Mouse (Mus musculus): ENCODE data around the gene Tmem232.
"Not testable (repeated sequence)": the region's sequence is repeated elsewhere in the genome, so short reads cannot be mapped to it uniquely, and the experiment has no call there.

Tmem232 gene

GRCm38 (mm10) chr17:65540441-65541272 is at the start of gene Tmem232:
Gene Tmem232, minus strand, starts transcription at chr17:65540782.
- peak in 1 of 2 experiments; percentile 25 for DNase-seq

DNA sequence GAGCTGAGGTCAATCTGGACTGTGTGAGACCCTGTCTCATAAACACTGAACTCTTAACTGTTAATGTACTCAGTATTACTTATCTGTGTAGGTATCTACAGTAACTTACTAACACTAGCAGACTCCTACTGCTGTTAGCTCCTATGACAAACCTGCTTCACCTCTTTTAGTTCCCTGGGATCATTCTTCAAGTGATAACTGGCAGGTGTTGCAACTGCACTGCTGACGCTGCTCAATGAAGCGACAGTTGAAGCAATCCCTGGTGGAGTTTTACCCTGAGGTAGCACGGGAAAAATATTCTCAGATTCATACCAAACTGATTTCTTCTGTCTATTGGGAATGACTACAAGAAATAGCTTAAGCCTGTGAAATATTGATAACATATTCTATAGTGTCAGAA is 46.3 kb upstream of the Tmem232 start:
- no peak for DNase-seq

GRCm38 (mm10) chr17:65581440-65581839 is 40.9 kb upstream of the Tmem232 start:
- no peak for DNase-seq

GRCm38 (mm10) chr17:65579766-65580165 is 39.2 kb upstream of the Tmem232 start:
- no peak for DNase-seq

DNA sequence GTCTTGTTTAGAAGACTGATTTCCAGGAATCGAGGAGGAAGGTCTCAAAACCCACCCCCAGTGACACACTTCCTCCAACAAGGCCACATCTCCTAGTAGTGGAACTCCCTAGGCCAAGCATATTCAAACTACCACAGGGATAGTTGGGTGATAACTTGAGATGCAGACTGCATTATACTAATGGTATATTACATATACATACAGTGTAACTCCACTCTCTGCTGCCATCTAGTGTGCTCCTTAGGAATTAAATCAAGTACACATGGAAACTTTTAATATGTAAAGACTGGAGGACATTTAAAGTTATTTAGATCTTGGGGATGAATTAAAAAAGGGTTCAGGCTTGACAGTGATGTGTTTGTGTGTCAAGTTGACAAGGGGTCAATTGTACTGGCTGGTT is 34.8 kb upstream of the Tmem232 start:
- no peak for DNase-seq

DNA sequence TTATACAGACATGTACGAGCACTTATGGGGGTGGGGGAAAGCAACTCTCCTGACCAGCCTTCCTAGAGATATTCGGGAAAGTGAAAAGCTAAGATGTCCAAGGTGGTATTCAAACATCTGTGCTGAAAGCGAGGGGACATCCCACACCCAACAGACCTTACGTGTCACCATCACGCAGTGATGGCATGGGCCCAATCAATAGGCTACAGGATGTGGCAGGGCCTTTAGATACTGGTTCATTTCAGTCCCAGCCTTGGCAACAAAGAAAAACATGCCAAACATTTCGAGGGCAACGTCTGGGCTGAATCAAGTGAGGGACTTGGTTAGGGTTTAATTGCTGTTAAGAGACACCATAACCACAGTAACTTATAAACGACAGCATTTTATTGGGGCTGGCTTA is 34.3 kb upstream of the Tmem232 start:
- DNase-seq = no peak

DNA sequence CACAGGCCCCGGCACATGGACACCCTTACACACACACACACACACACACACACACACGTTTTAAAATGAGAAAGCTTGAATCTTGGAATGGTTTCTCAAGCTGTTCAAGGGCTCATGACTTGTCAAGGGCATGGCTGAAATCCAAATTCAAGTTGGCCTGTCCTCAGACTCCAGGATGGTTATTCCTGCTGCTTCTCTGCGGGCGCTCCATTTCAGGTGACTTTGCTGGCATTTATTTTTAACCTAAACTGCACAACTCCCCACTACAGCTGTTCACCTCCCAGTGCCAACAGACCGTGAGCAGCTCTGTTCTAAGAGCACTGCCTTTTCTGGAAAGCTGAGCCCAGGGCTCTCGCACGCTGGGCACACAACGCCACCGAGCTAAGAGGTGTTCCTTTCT is 31.3 kb upstream of the Tmem232 start:
- no peak for DNase-seq

DNA sequence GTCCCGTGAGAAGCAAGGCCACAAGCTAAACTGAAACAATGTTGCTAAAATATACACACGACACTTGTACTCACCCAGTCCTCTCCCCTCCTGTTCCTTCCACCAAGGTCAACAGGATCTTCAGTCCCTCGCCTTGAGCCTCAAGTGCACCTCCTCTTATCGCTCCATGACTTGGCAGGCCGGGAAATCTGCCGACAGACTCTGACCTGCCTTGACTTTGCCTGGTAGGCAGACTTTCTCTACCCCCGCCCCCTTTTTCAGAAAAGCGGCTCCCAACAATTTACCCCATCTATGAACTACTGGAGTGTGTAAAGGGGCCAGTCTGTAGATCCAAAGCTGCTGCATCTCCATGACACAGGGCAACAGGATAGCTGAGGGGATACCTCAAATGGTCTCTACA is 30.9 kb upstream of the Tmem232 start:
- DNase-seq = no peak

DNA sequence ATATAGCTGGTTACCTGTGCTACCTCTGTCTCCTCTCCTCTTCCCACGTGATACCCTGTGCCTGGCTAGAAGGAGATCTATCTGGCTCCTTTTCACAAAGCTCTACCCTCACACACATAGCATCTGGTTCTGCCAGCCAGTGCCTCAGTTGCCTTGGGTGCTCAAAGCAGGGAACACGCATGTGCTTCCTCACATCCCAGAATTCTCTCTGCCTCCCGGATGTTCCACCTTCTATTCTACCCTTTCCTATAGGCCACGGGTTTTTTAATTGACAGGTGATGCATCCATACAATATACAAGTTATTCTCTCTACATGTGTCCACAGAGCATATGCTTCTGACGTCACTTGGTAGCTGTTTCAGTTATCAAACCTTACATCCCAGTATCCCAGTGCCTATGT is 23.6 kb upstream of the Tmem232 start:
- DNase-seq = no peak

DNA sequence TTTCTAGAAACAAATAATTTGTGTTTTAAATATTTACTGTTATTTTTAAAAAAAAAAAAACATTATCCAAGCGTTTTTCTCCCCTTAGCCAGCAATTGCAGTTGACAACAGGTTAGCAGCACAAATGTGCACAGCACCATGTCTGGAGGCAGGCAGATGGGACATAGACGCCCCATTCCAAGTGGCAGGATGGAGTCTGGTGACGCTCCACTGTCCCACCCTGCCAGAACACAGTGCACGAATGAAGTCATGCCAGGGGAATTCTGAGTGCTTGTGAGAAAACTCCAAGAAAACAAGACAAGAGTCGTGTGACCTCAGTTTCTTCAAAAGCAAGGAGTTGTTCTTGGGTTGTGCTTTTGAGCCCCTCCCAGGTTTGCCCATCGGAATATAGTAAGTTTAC is 22.8 kb upstream of the Tmem232 start:
- no peak for DNase-seq

DNA sequence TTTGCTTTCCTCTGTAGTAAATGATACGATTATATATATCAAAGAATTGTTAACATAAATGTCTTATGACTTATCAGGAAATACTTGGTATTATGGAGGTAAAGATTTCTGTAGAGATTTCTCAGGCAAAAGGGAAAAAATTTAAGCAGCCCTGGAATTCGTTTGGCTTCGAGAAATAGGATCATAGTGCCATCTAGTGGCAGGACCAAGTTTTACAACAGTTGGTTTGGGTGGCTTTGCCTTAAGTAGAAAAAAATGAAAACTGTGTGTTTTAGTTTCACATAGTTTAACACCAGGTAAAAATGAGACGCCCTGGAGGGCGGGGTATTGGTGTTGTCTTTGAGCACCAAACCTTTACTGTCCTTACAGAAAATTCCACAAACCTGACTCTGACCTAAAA is 22.2 kb upstream of the Tmem232 start:
- DNase-seq = peak; percentile 55 to 77

DNA sequence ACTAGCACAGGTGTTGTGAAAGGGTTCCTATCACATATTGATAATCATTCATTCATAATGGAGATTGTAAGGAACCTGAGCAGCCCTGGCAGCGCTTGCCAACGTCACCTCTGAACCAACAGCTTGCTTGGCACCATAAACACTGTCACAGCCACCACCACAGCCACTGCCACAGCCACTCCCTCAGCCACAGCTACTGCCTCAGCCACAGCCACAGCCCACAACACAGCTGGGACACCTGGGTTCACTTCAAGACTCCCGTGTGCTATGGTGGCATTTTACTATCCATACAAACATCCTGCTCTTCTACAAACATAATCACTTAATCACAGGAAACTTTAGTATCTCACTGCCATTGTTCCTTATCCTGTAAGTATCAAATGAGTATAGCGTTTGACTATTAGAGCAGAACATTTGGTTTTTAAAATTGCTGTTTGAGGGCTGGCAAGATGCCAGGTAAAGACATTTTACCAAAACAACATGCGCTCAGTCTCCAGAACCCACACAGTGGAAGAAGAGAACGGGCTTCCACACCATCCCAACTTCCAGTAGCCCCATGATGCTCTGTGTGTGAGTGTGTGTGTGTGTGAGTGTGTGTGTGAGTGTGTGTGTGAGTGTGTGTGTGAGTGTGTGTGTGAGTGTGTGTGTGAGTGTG is 20.9 kb upstream of the Tmem232 start:
- no peak for DNase-seq

DNA sequence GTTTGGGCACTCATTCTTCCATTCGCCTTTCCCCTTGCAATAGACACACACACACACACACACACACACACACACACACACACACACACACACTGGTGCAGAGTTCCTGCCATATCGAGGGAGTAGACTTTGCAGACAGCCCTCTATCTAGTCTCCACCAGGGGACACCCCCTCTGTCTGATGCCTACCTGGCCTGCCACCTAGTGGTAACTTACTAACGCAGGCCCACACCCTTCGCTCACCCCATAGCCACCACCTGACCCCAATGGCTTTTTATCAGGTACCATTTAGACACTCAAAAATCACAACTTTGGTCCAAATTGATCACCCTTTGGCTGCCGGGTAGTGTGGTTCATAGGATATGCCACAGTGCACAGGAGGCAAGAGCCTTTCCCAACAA is 18.7 kb upstream of the Tmem232 start:
- no peak for DNase-seq

- no peak for DNase-seq
These were observed 18.2 kb upstream of the Tmem232 start for GRCm38 (mm10) chr17:65558788-65559187.

DNA sequence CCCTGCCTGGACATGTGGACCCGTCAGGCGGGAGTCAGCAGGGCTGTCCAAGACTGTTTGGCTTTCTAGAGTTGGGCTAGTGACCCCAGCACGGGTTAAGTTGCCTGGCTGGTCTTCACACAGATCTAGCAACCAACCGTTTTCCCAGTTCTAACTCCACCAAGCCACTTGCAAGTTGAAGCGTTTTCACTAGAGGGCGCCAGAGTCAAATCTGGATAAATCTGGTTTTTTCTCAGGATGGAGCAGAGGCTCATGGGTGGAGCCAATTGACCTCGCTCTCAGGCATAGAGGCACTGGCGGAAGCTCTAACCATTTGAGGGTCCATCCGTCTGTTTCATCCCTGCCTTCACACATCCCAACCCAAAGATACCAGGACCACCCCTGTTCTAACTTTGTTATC is 17.6 kb upstream of the Tmem232 start:
- DNase-seq = peak; percentile 62 to 74

- DNase-seq = no peak
These were observed 16.6 kb upstream of the Tmem232 start for GRCm38 (mm10) chr17:65557212-65557611.

- no peak for DNase-seq
These were observed 16.2 kb upstream of the Tmem232 start for GRCm38 (mm10) chr17:65556798-65557197.

DNA sequence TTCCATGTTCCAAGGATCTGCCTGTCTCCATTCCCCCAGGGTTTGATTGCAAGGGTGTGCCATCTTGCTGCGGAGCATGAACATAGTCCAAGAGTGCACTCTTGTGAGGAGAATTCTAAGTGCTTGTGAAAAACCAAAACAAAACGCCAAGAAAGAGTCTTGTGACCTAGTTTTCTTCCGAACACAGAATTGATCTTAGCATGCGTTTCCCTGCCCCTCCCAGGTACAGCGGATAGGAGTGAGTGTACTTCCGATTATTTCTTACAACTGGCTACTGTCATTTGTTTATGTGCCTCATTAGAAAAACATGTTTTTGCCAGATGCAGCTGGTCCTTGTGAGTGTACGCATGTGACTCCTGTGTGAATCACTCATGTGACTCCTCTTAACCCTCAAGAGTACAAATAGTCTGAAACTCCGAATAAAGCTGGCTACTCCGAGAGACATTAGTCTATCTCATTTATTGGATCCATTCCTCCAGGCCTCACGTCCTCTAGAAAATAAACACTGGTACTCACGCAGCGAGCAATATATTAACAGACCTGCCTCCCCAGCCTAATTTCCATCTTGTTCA is 11.9 kb upstream of the Tmem232 start:
- DNase-seq = no peak

- DNase-seq = no peak
These were observed 9.8 kb upstream of the Tmem232 start for GRCm38 (mm10) chr17:65550357-65550756.

- no peak for DNase-seq
These were observed 8.2 kb upstream of the Tmem232 start for GRCm38 (mm10) chr17:65548698-65549365.

- not testable (repeated sequence) for DNase-seq
These were observed 5.6 kb upstream of the Tmem232 start for GRCm38 (mm10) chr17:65546221-65546620.

DNA sequence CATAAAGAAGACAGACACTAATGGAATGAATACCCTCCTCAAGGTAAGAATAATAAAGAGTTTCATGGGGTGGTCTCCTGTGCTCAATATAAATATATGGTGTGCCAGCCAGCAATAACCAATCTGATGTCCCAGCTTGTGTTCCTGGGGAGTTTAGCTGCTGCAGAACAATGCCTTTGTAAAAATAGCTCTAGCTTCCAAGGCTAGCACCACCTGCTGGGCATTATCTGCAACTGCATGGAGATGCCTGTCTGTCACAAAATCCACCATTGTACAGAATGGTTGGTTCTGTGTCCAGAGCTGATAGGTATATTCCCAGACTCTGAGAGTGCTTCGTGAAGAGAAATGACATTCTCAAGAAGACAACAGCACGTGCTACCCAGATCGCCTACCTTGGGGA is 4.4 kb downstream of the Tmem232 start:
- DNase-seq = peak; percentile 38 to 54

DNA sequence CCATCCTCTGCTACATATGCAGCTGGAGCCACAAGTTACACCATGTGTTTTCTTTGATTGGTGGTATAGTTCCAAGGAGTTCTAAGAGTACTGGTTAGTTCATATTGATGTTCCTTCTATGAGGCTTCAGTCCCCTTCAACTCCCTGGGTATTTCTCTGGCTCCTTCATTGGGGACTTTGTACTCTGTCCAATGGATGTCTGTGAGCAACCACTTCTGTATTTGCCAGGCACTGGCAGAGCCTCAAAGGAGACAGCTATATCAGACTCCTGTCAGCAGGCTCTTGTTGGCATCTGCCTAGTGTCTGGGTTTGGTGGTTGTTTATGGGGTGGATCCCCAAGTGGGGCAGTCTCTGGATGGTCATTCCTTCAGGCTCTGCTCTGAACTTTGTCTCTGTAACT is 8.2 kb downstream of the Tmem232 start:
- DNase-seq = not testable (repeated sequence)

GRCm38 (mm10) chr17:65527529-65527928 is 13.1 kb downstream of the Tmem232 start:
- no peak for DNase-seq
